Mouse (Mus musculus): ENCODE results near the gene Myom1.

- TF ChIP-seq CTCF (IDR thresholded peaks at IDR 0.05; ENCODE audit: low read depth) (no peak), EP300 (IDR thresholded peaks at IDR 0.05; ENCODE audit: low read depth) (peak; percentile 86)
Observed at GRCm38 (mm10) chr17:70990403-70991303, 11.8 kb upstream of the Myom1 start.
